Mouse (Mus musculus) heart, postnatal 0 days (tissue): Measurements from ENCODE around the gene Gpatch8.

Source experiments
- CTCF ChIP-seq: IDR thresholded peaks from 2 replicates; pipeline ENCODE4 v1.5.1; 2016; ENCODE audit warnings: antibody characterized with exemption, control low read depth, low read depth
- EP300 ChIP-seq: IDR thresholded peaks from 2 replicates; pipeline ENCODE4 v1.6.1; 2016; ENCODE audit warnings: antibody characterized with exemption, low read depth

DNA sequence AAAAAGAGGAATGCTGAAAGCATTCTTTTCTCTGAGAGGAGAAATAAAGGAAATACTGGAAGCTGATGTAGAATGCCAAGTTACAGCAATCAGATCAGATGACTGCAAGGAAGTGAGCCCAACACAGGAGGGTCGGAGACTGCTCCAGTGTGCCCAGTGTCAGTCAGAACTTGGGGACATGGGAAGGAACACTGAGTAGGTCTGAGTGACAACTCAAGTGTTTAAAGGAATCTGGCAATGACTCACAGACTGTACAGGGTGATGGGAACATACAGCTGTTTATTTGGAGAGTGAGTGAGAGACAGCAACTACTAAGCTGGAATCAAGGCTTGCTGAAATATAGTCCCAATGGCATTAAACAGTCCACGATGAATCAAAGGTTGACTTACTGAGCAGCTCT lies 60.0 kb downstream of the Gpatch8 start:
- TF ChIP-seq CTCF = no peak
- TF ChIP-seq EP300 = no peak
